Mouse (Mus musculus) midbrain, embryonic 11.5 days (tissue): Measurements from ENCODE around the gene Osmr. TPM values are rescaled to one million over a fixed set of nuclear protein-coding genes. Genes with fewer than 3 reads are reported as not detected.
"Not testable (repeated sequence)": the region's sequence is repeated elsewhere in the genome, so short reads cannot be mapped to it uniquely, and the experiment has no call there.

Experiments
- ATAC-seq: fragments of 200-750 bp; cut with Nextera tagmentation; 2 replicates; pipeline ENCODE4 v1.8.0; 2017; ENCODE audit warnings: moderate TSS enrichment, moderate library complexity; ENCODE audit not compliant: low FRiP score
- DNase-seq: peaks from one replicate; pipeline ENCODE4 v3.0.0; 2015; ENCODE audit warnings: low spot score; ENCODE audit errors: missing footprints
- H3K27ac ChIP-seq: fragments of 300-500 bp; sonication (generic); 2 replicates; pipeline ENCODE4 v1.5.1; 2014; ENCODE audit warnings: low read depth, low read length
- H3K27me3 ChIP-seq: fragments of 300-500 bp; sonication (generic); 2 replicates; pipeline ENCODE4 v1.6.1; 2014; ENCODE audit warnings: mild to moderate bottlenecking, low read length, moderate library complexity, mixed read lengths; ENCODE audit not compliant: control insufficient read depth, insufficient read depth
- H3K36me3 ChIP-seq: fragments of 300-500 bp; sonication (generic); 2 replicates; pipeline ENCODE4 v1.6.1; 2014; ENCODE audit warnings: mild to moderate bottlenecking, low read length, moderate library complexity, mixed read lengths; ENCODE audit not compliant: control insufficient read depth, insufficient read depth
- H3K4me1 ChIP-seq: fragments of 300-500 bp; sonication (generic); 2 replicates; pipeline ENCODE4 v1.6.1; 2014; ENCODE audit warnings: low read length; ENCODE audit not compliant: control insufficient read depth, insufficient read depth
- H3K4me2 ChIP-seq: fragments of 300-500 bp; sonication (generic); 2 replicates; pipeline ENCODE4 v1.6.1; 2014; ENCODE audit warnings: mild to moderate bottlenecking, moderate library complexity
- H3K4me3 ChIP-seq: fragments of 300-500 bp; sonication (generic); 2 replicates; pipeline ENCODE4 v1.5.1; 2014; ENCODE audit warnings: low read depth, low read length
- H3K9ac ChIP-seq: fragments of 300-500 bp; sonication (generic); 2 replicates; pipeline ENCODE4 v1.6.1; 2014; ENCODE audit warnings: low read length
- H3K9me3 ChIP-seq: fragments of 300-500 bp; sonication (generic); 2 replicates; pipeline ENCODE4 v1.6.1; 2016; ENCODE audit warnings: low read length; ENCODE audit not compliant: control insufficient read depth
- WGBS: fragments of 180-500 bp; shearing (Covaris S2); extraction: QIAGEN DNeasy Blood & Tissue Kit; methylation state at CpG from one replicate; pipeline ENCODE4 v1.1.7; 2014; 5-methylcytosine and 5-hydroxymethylcytosine counted together
- polyA plus RNA-seq: library from polyadenylated mRNA; unstranded; fragments of >200 nt; fragmentation: Nextera tagmentation; extraction: Ambion mirVana; gene quantifications from 2 replicates; pipeline ENCODE4 v1.2.1, GENCODE M21; 2014

Gene Osmr
- polyA plus RNA-seq, 1 experiment from 2014 or later = 0.96 TPM

- no peak overlapping the region for H3K27ac ChIP-seq
- WGBS = 95% methylated on average over 4 of the region's 4 CpGs
- DNase-seq (no peak), ATAC-seq (no peak)
- no peak overlapping the region for H3K9ac ChIP-seq
- no peak overlapping the region for H3K4me2 ChIP-seq
- H3K4me3 ChIP-seq = no peak overlapping the region
- no peaks in the 10 kb centered on the region for H3K9me3 ChIP-seq
- H3K4me1 ChIP-seq = no peaks in the 10 kb centered on the region
- H3K27me3 ChIP-seq = no peaks in the 10 kb centered on the region
- H3K36me3 ChIP-seq = no peaks in the 10 kb centered on the region
Measured at GRCm38 (mm10) chr15:6815807-6816206, 59.0 kb downstream of the Osmr start.

GRCm38 (mm10) chr15:6801212-6801611 is 73.6 kb downstream of the Osmr start:
- not testable (repeated sequence) for H3K36me3 ChIP-seq, ATAC-seq, H3K27me3 ChIP-seq, H3K4me3 ChIP-seq, H3K4me1 ChIP-seq, H3K9me3 ChIP-seq, H3K27ac ChIP-seq, H3K4me2 ChIP-seq, H3K9ac ChIP-seq
- peak; percentile 31 for DNase-seq
- 96% methylated on average over 8 of the region's 8 CpGs for WGBS

GRCm38 (mm10) chr15:6792846-6793245 is 81.9 kb downstream of the Osmr start:
- Histone ChIP-seq H3K27me3 (no peaks in the 10 kb centered on the region), H3K36me3 (peaks cover 24% of the 10 kb centered on the region), H3K4me3 (no peak overlapping the region), H3K4me2 (no peak overlapping the region), H3K4me1 (no peaks in the 10 kb centered on the region), H3K9me3 (no peaks in the 10 kb centered on the region), H3K9ac (no peak overlapping the region), H3K27ac (no peak overlapping the region)
- 90% methylated on average over 7 of the region's 7 CpGs for WGBS
- ATAC-seq (no peak), DNase-seq (peak; percentile 57)

DNA sequence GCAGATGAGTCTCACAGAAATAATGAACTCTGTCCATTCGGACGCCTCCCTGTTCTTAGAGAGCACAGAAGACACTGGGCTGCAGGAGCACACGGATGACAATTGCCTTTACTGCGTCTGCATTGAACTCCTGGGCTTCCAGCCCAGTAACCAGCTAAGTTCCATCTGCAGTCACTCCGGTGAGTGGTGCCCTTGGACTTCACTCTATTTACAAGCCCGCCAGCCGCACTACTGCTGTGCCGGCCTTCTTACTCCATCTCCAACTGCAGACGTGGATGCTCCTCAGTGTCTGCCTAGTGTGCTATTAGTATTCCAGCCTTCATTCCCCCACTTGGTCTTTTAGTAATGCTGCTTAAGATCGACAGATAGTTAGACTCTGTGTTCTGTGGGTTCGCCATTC is 83.1 kb downstream of the Osmr start:
- Histone ChIP-seq H3K4me2 (no peak overlapping the region), H3K27ac (no peak overlapping the region), H3K36me3 (peaks cover 33% of the 10 kb centered on the region), H3K4me1 (no peaks in the 10 kb centered on the region), H3K9ac (no peak overlapping the region), H3K4me3 (no peak overlapping the region), H3K9me3 (no peaks in the 10 kb centered on the region), H3K27me3 (no peaks in the 10 kb centered on the region)
- ATAC-seq (no peak), DNase-seq (no peak)
- 93% methylated on average over 11 of the region's 11 CpGs for WGBS

DNA sequence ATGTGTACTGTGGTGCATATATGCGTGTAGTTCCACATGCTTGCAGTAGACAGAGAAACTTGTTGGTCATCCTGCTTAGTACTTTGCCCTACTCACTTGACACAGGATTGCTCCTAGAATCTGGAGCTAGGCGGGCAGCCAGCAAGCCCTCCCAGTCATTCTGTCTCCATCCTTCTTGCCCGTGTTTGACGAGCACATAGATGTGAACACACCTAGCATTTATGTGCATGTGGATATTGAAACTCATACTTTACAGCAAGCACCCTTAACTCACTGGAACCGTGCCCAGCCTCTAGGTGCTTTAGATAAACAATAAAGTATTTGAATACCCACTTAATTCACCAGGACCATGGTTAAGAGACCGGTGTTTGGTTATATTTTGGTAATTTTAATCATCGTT is 84.8 kb downstream of the Osmr start:
- Histone ChIP-seq H3K36me3 (peaks cover 27% of the 10 kb centered on the region), H3K9ac (no peak overlapping the region), H3K9me3 (no peaks in the 10 kb centered on the region), H3K4me2 (no peak overlapping the region), H3K27ac (no peak overlapping the region), H3K27me3 (no peaks in the 10 kb centered on the region), H3K4me3 (no peak overlapping the region), H3K4me1 (no peaks in the 10 kb centered on the region)
- WGBS = 95% methylated on average over 7 of the region's 7 CpGs
- no peak for ATAC-seq
- DNase-seq = no peak

DNA sequence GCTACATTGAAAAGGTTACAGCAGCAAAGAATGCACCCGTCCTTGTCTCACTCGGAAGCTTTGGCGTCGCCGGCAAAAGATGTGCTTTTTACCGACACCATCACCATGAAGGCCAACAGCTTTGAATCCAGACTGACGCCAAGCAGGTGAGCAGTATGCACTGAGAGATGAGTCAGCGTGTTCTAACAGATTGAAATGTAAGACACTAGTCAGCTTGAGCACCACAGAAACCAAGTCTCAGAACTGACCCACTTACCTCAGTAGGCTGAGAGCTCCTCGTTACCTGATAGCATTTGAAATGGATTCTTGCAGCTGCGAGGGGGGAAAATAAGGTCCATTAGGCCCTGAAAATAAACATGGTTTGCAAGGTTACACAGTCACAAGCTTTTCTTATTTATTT is 87.5 kb downstream of the Osmr start:
- H3K27ac ChIP-seq = no peak overlapping the region
- ATAC-seq (no peak), DNase-seq (no peak)
- no peak overlapping the region for H3K4me2 ChIP-seq
- H3K36me3 ChIP-seq = peaks cover 22% of the 10 kb centered on the region
- H3K9ac ChIP-seq = no peak overlapping the region
- no peak overlapping the region for H3K4me3 ChIP-seq
- WGBS = 92% methylated on average over 10 of the region's 10 CpGs
- H3K9me3 ChIP-seq = no peaks in the 10 kb centered on the region
- H3K27me3 ChIP-seq = no peaks in the 10 kb centered on the region
- H3K4me1 ChIP-seq = no peaks in the 10 kb centered on the region

- Histone ChIP-seq H3K27me3 (no peaks in the 10 kb centered on the region), H3K27ac (no peak overlapping the region), H3K9me3 (no peaks in the 10 kb centered on the region), H3K4me2 (no peak overlapping the region), H3K36me3 (peaks cover 24% of the 10 kb centered on the region), H3K9ac (no peak overlapping the region), H3K4me1 (no peaks in the 10 kb centered on the region), H3K4me3 (no peak overlapping the region)
- 94% methylated on average over 10 of the region's 10 CpGs for WGBS
- ATAC-seq = no peak
- DNase-seq = no peak
Measured at GRCm38 (mm10) chr15:6786212-6786611, 88.6 kb downstream of the Osmr start.

DNA sequence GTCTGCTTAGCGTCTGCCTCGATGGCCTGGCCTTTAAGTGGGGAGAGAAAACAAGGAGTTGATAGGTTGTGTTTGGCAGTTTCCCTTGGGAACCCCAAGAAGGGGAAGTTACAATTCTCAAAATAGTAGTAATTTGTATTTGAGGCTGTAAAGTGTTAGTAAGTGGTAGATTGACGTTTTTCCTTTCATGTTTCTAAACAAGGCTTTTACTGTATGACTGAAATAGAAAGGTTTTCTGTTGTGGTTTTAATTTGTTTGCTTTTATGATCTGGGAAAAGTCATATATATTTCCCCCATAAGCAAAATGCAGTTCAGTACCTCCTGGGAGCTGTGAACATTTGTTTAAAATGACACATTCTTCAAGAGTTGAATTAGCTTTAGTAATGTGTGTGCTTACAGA is 102.5 kb downstream of the Osmr start:
- H3K4me1 ChIP-seq = no peaks in the 10 kb centered on the region
- H3K4me2 ChIP-seq = no peak overlapping the region
- no peaks in the 10 kb centered on the region for H3K9me3 ChIP-seq
- no peak for DNase-seq
- peaks cover 10% of the 10 kb centered on the region; the same call in 1 of the 2 replicates for H3K36me3 ChIP-seq
- H3K9ac ChIP-seq = no peak overlapping the region
- H3K27me3 ChIP-seq = no peaks in the 10 kb centered on the region
- ATAC-seq = no peak
- H3K27ac ChIP-seq = no peak overlapping the region
- H3K4me3 ChIP-seq = no peak overlapping the region
- 91% methylated on average over 3 of the region's 3 CpGs for WGBS
